Comparison of ENCODE assay signal across 8 mouse cellular contexts in the genomic region with DNA sequence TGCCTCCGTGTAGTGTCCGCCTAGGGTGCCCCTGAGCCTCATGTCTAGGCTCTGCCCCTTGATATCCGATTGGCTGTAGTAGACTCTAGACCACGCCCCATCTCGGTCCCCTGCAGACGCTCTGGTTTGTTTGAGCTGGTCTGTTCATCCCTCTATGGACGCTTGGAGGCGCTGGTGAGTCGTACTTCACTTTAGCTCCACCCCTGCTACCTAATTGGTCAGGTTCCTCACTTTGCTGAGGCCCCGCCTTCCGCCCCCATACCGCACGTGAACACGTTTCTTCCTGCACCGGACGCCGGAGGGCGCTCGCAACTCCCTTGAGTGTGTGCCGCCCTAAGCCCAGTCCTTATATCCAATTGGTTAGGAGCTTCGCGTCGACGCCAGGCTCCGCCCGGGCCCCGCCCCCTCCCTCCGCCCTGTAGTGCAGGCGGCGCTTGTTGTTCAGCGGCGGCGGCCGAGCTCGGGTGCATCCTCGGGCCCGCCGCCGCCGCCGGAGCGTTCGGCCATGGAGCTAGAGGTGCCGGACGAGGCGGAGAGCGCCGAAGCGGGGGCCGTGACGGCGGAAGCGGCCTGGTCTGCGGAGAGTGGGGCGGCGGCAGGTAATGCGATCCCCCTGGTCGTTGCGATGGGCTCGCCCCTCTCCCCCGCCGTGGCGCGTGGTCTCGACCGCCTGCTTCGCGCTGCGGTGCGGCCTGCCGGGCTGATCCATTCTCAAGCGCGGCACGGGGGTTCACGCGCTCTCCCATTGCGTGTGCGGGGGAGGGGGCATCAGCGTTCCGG. TPM values are rescaled to one million over a fixed set of nuclear protein-coding genes. Genes with fewer than 3 reads are reported as not detected.
DNase-seq lines count a peak whose midpoint lies in the region; ATAC-seq lines count a peak whose summit lies in the region.

Gene Pip5k1c, plus strand, starts transcription at position 410 of the 780 bp plus-strand sequence.

- H3K4me1 ChIP-seq in hindbrain, embryonic 14.5 days (replicated peaks; ENCODE audit: control insufficient read depth, insufficient read depth, low read length): peaks cover 25% of the 10 kb centered on the region

- H3K36me3 ChIP-seq in hindbrain, embryonic 14.5 days (replicated peaks; ENCODE audit: control insufficient read depth, insufficient read depth): no peaks in the 10 kb centered on the region

- H3K27ac ChIP-seq in hindbrain, embryonic 14.5 days: peak within 1 kb of the TSS; percentile 81

- WGBS in hindbrain, embryonic 14.5 days: under 1% methylated on average over 58 of the region's 80 CpGs

- H3K9ac ChIP-seq in hindbrain, embryonic 14.5 days: peak within 1 kb of the TSS; percentile 80

- DNase-seq in R1 (ENCODE audit: low read depth, low spot score): peak; percentile 100
- DNase-seq in cerebellum, postnatal 25 days: peak; percentile 99
- DNase-seq in frontal cortex, postnatal 25 days (ENCODE audit: low spot score in 2 of 2): peak; percentile 99
- peak; percentile 99 for DNase-seq in hindbrain, embryonic 14.5 days (ENCODE audit: low spot score)
- peak; percentile 99 to 100 for DNase-seq in layer of hippocampus, postnatal 36 days
- peak; percentile 100 for DNase-seq in lung, postnatal 36 days
- peak; percentile 100 for DNase-seq in retina, postnatal 1 day
- peak; percentile 96 to 98 for DNase-seq in urinary bladder, adult 18-20 months (ENCODE audit: low spot score in 2 of 2)

- H3K27me3 ChIP-seq in hindbrain, embryonic 14.5 days (ENCODE audit: control insufficient read depth, insufficient read depth, low read length): peaks cover 25% of the 10 kb centered on the region

- peak within 1 kb of the TSS; percentile 74 for H3K4me3 ChIP-seq in hindbrain, embryonic 14.5 days (replicated peaks; ENCODE audit: low read length)

- no peaks in the 10 kb centered on the region for H3K9me3 ChIP-seq in hindbrain, embryonic 14.5 days (ENCODE audit: control insufficient read depth, low read length)

- ATAC-seq in hindbrain, embryonic 14.5 days (ENCODE audit: low FRiP score): peak; percentile 96

- peak within 1 kb of the TSS; percentile 92 for H3K4me2 ChIP-seq in hindbrain, embryonic 14.5 days (replicated peaks)

RNA-seq across cellular contexts. Expression of gene Pip5k1c, which starts in this region (rescaled TPM):
- polyA plus RNA-seq in hindbrain, embryonic 14.5 days (2014; fragmentation: Nextera tagmentation; extraction: Ambion mirVana): 137 and 151 TPM in 2 replicates
- 100 to 1,000 TPM; 301 to 304 TPM for total RNA-seq in layer of hippocampus, postnatal 36 days (2021)

Comparison
In these comparisons a context has a peak if more than half of its experiments do, and no peak if none do; other contexts are left out.
1. Peak in every context shown above with its lines: DNase-seq, ATAC-seq, H3K4me3 ChIP-seq and H3K27ac ChIP-seq.